Mouse (Mus musculus) hematopoietic multipotent progenitor cell, adult 10-12 weeks (in vitro differentiated cells): ENCODE measurements around the gene Sms. TPM values are rescaled to one million over a fixed set of nuclear protein-coding genes. Genes with fewer than 3 reads are reported as not detected.

Source experiments
- polyA plus RNA-seq: library from polyadenylated mRNA; stranded (reverse); fragments of >175 nt; gene quantifications from 2 replicates; pipeline ENCODE4 v1.2.3, GENCODE M21; 2012; ENCODE audit warnings: low replicate concordance

Sms gene
- polyA plus RNA-seq, result 21.6 and 31.9 TPM in 2 replicates

DNA sequence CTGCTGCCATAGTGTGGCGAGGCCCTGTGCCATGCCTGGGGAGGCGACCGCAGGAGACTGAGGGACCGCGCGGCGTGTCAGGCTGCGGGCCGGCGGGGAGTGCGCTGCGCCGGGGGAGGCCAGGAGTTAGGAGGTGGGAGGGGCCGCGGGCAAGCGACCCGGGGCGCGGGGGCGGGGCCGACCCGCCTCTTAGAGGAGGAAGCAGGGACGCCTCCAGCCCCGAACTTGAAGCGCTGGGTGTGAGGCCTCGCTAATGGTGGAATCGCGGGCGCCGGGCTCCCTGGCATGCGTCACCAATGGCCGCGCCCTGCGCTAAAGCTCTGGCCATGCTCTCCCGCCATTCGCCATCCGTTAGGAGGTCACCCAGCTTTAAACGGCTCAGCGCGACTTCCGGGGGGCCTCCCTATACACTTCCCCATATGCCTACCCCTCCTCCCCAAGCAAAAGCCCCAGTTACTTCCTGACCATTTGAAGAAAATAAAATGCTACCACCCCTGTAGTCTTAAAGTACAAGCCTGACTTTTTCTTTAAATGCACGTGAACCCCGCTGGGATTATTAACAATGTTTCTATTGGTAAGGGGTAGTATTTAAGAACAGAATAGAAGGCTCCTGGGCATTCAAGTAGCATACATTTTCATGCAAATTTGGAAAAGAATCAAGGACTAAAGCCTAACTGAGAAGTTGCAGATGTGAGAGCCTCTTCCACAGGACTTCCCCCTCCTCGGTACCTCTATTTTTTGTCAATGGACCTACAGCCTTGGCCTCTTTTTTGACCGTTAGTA, at the start of gene Sms:
Gene Sms, minus strand, starts transcription at position 344 of the 783 bp plus-strand sequence.

DNA sequence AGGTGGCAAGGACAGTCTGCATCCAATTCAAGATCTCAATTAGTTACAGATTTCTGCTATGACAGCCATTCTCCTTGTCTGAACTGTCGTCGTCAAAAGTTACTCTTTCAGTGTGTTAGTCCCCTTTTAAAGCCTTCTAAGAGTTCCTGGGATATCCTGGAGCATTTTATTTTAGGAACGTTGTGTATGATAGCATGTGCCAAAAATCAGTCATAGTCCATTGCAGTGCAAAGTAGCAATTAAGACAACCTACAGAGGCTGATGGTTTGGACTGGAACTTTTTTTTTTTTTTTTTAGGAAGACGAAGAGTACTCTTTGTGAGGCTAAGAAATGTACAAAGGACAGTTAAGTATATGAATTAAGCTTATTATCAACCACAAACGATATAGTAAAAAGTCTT, 76.9 kb downstream of the Sms start, which contains the start of gene Phex:
Gene Phex, minus strand, starts transcription at position 101 of the 400 bp plus-strand sequence.

Other genes starting within 250 kb of the Sms start
- gene Phex, start 77.0 kb downstream of the Sms start, polyA plus RNA-seq, result not detected in 2 replicates
- 0.10 TPM in 1 of 2 replicates, not detected in the other for gene Yy2, start 76.7 kb upstream of the Sms start, polyA plus RNA-seq
- gene Mbtps2, start 106.4 kb upstream of the Sms start, polyA plus RNA-seq, result 4.3 and 5.0 TPM in 2 replicates
- gene Smpx, start 206.6 kb upstream of the Sms start, polyA plus RNA-seq, result not detected in 2 replicates